Mouse (Mus musculus): ENCODE data around the gene Gm49425.

- TF ChIP-seq CTCF (IDR thresholded peaks at IDR 0.05; ENCODE audit: borderline replicate concordance, insufficient read depth, low read length) (no peak), POLR2A (IDR thresholded peaks at IDR 0.05; ENCODE audit: low read depth, low read length) (no peak)
Observed at GRCm38 (mm10) chr15:101562850-101563249, 45.8 kb upstream of the Gm49425 start, which contains the start of gene Krt90.
